31 mouse cellular contexts compared by ENCODE assay signal in genomic region chr9:81637486-81637885, GRCm38 (mm10). TPM values are rescaled to one million over a fixed set of nuclear protein-coding genes. Genes with fewer than 3 reads are reported as not detected.
"Had no signal": no experiment of that assay in that cellular context is flagged by ENCODE, and none has a peak within 500 bp of the region (broad histone marks: within the 10 kb centered on the region; RNA-seq: fewer than 3 reads in every experiment).

No protein-coding gene starts in this region.

- H3K4me3 ChIP-seq: limb, embryonic 10.5 days; limb, embryonic 12.5 days; limb, embryonic 13.5 days; limb, embryonic 15.5 days; liver, embryonic 12.5 days; liver, embryonic 13.5 days; liver, embryonic 15.5 days; lung, embryonic 15.5 days; megakaryocyte, embryonic 14.5 days; midbrain, embryonic 12.5 days; midbrain, embryonic 13.5 days; midbrain, embryonic 15.5 days; myocyte; neural tube, embryonic 12.5 days; neural tube, embryonic 13.5 days had no signal

- H3K9me3 ChIP-seq: limb, embryonic 10.5 days; limb, embryonic 12.5 days; limb, embryonic 13.5 days; limb, embryonic 15.5 days; liver, embryonic 12.5 days; liver, embryonic 13.5 days; liver, embryonic 15.5 days; lung, embryonic 15.5 days; megakaryocyte, embryonic 14.5 days; midbrain, embryonic 12.5 days; midbrain, embryonic 13.5 days; midbrain, embryonic 15.5 days; neural tube, embryonic 12.5 days; neural tube, embryonic 13.5 days had no signal

- H3K36me3 ChIP-seq: limb, embryonic 10.5 days; limb, embryonic 12.5 days; limb, embryonic 13.5 days; limb, embryonic 15.5 days; liver, embryonic 12.5 days; liver, embryonic 13.5 days; liver, embryonic 15.5 days; lung, embryonic 15.5 days; midbrain, embryonic 12.5 days; midbrain, embryonic 13.5 days; midbrain, embryonic 15.5 days; neural tube, embryonic 12.5 days; neural tube, embryonic 13.5 days had no signal

- DNase-seq: left cerebral cortex, postnatal 4 days; liver; liver, embryonic 13.5 days; liver, postnatal 0 days; lung, adult 18-20 months; lung, adult 2 months; lung, embryonic 14.5 days; lung, postnatal 10 days; lung, postnatal 14 days; lung, postnatal 36 days; lung, postnatal 4 days; midbrain, embryonic 14.5 days had no signal

- H3K27ac ChIP-seq: limb, embryonic 10.5 days; limb, embryonic 12.5 days; limb, embryonic 13.5 days; limb, embryonic 15.5 days; liver, embryonic 12.5 days; liver, embryonic 13.5 days; liver, embryonic 14.5 days; liver, embryonic 15.5 days; lung, embryonic 15.5 days; macrophage; midbrain, embryonic 12.5 days; midbrain, embryonic 13.5 days; midbrain, embryonic 15.5 days; neural tube, embryonic 12.5 days; neural tube, embryonic 13.5 days had no signal

- H3K4me1 ChIP-seq: liver, embryonic 12.5 days; liver, embryonic 13.5 days; liver, embryonic 15.5 days had no signal

- H3K9ac ChIP-seq: limb, embryonic 12.5 days; limb, embryonic 13.5 days; limb, embryonic 15.5 days; liver, embryonic 12.5 days; liver, embryonic 13.5 days; liver, embryonic 14.5 days; liver, embryonic 15.5 days; liver, postnatal 0 days; lung, embryonic 14.5 days; lung, embryonic 15.5 days; midbrain, embryonic 12.5 days; midbrain, embryonic 13.5 days; midbrain, embryonic 15.5 days; neural tube, embryonic 12.5 days; neural tube, embryonic 13.5 days had no signal

RNA-seq across cellular contexts. Expression of gene Htr1b, which starts 3.9 kb away (rescaled TPM):
- total RNA-seq: liver, adult 2 months; megakaryocyte progenitor cell, adult 5-6 weeks; megakaryocyte-erythroid progenitor cell, adult 5-6 weeks had no signal
- polyA plus RNA-seq: limb, embryonic 10.5 days; liver, adult 2 months; liver, embryonic 15.5 days; liver, postnatal 0 days; macrophage had no signal
